Mouse (Mus musculus) erythroblast, embryonic 14.5 days (primary cell): Measurements from ENCODE around the gene Eif2b5. TPM values are rescaled to one million over a fixed set of nuclear protein-coding genes. Genes with fewer than 3 reads are reported as not detected.

Experiments used
- H3K27me3 ChIP-seq: 2 replicates; pipeline ENCODE4 v1.6.1; 2012; ENCODE audit warnings: inconsistent platforms; ENCODE audit not compliant: control insufficient read depth
- H3K36me3 ChIP-seq: 2 replicates; pipeline ENCODE4 v1.6.1; 2012; ENCODE audit warnings: mild to moderate bottlenecking, inconsistent platforms; ENCODE audit not compliant: control insufficient read depth
- H3K4me1 ChIP-seq: 2 replicates; pipeline ENCODE4 v1.6.1; 2012; ENCODE audit warnings: inconsistent platforms; ENCODE audit not compliant: control insufficient read depth
- H3K4me3 ChIP-seq: replicated peaks from 2 replicates; pipeline ENCODE3; 2012; ENCODE audit warnings: moderate library complexity, mild to moderate bottlenecking, inconsistent platforms
- H3K9me3 ChIP-seq: 2 replicates; pipeline ENCODE4 v1.6.1; 2012; ENCODE audit warnings: low read length, inconsistent platforms, mixed read lengths; ENCODE audit not compliant: control insufficient read depth
- GATA1 ChIP-seq: IDR thresholded peaks from 2 replicates; pipeline ENCODE4 v1.6.1; 2012; ENCODE audit warnings: low read length, inconsistent platforms, mixed read lengths
- TAL1 ChIP-seq: IDR thresholded peaks from 3 replicates; pipeline ENCODE4 v1.6.1; 2012; ENCODE audit warnings: low read length, inconsistent platforms, mixed read lengths
- polyA plus RNA-seq: library from polyadenylated mRNA; stranded (reverse); fragments of >175 nt; gene quantifications from 2 replicates; pipeline ENCODE4 v1.2.3, GENCODE M21; 2012

Gene Eif2b5
- polyA plus RNA-seq, 1 experiment, result 0.70 TPM

DNA sequence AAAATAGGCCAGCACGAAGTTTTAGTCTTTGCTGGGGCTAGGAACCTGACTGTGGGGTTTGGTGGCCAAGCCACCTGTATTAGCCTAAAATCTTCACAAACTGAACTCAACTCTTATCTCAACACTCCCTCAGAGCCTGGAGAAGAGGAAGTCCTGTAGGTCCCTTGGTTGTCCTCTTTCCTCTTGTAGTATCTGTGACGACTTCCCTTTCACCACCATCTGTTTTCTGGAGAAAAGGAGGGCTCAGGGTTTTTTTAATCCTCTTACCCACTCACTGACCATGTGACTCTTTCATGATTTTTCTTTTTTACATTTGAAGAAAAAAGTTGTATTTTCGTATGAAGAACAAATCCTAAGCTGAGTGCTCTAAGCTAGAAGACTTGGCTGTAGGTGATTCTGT is 41.0 kb downstream of the Eif2b5 start:
- peaks cover 43% of the 10 kb centered on the region for H3K4me1 ChIP-seq
- H3K4me3 ChIP-seq, result no peak overlapping the region
- H3K36me3 ChIP-seq, result peaks cover 78% of the 10 kb centered on the region
- H3K9me3 ChIP-seq, result peaks cover 5% of the 10 kb centered on the region
- no peaks in the 10 kb centered on the region for H3K27me3 ChIP-seq
- TF ChIP-seq GATA1 (no peak), TAL1 (no peak)

- Histone ChIP-seq H3K4me1 (peaks cover 39% of the 10 kb centered on the region), H3K9me3 (peaks cover 5% of the 10 kb centered on the region), H3K36me3 (peaks cover 86% of the 10 kb centered on the region), H3K4me3 (no peak overlapping the region), H3K27me3 (no peaks in the 10 kb centered on the region)
- no peak for TF ChIP-seq GATA1
- TF ChIP-seq TAL1, result no peak
Measured at GRCm38 (mm10) chr16:20540438-20540837, 41.8 kb downstream of the Eif2b5 start.

DNA sequence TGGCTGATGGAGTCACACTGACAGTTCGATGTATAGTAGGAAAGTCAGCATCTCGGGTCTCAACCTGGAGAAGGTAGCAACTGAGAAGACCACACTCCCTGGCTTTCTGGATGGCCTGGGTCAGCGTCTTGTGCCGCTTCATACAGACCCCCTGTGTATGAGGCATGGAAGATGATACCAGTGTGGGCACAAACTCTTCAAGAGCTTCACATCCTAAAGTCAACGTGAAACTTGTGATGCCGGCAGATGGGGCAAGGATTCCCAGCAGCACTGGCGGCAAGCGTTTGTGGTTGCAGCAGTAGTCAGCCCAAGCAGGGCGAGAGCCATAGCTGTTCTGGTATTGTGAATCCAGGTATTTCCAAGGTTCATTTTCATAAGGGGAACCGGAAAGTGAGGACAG is 47.1 kb downstream of the Eif2b5 start:
- H3K4me3 ChIP-seq, result no peak overlapping the region
- no peaks in the 10 kb centered on the region for H3K27me3 ChIP-seq
- peaks cover 73% of the 10 kb centered on the region for H3K36me3 ChIP-seq

DNA sequence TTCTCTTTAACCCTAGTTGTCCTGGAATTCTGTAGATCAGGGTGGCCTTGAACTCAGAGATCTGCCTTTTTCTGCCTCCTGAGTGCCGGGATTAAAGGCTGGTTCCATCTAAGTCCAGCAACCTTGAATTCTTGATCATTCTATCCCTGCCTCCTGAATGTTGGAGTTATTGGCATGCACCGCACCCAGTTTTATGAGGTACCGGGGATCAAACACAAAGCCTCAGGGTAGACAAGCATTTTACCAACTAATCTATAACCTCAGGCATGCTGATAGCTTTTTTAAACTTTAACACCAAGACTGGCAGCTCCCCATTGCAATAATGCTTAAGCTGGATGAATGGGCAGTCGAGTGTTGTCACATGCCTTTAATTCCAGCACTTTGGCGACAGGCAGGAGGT is 48.8 kb downstream of the Eif2b5 start:
- TF ChIP-seq TAL1 (no peak), GATA1 (no peak)
- Histone ChIP-seq H3K27me3 (no peaks in the 10 kb centered on the region), H3K36me3 (peaks cover 73% of the 10 kb centered on the region), H3K4me1 (peaks cover 35% of the 10 kb centered on the region), H3K4me3 (peak overlapping the region; percentile 75), H3K9me3 (peaks cover 5% of the 10 kb centered on the region)

More for the DNA sequence above, 47.1 kb downstream of the Eif2b5 start:
- Histone ChIP-seq H3K9me3 (peaks cover 5% of the 10 kb centered on the region), H3K4me1 (peaks cover 35% of the 10 kb centered on the region)
- TF ChIP-seq GATA1 (no peak), TAL1 (no peak)

DNA sequence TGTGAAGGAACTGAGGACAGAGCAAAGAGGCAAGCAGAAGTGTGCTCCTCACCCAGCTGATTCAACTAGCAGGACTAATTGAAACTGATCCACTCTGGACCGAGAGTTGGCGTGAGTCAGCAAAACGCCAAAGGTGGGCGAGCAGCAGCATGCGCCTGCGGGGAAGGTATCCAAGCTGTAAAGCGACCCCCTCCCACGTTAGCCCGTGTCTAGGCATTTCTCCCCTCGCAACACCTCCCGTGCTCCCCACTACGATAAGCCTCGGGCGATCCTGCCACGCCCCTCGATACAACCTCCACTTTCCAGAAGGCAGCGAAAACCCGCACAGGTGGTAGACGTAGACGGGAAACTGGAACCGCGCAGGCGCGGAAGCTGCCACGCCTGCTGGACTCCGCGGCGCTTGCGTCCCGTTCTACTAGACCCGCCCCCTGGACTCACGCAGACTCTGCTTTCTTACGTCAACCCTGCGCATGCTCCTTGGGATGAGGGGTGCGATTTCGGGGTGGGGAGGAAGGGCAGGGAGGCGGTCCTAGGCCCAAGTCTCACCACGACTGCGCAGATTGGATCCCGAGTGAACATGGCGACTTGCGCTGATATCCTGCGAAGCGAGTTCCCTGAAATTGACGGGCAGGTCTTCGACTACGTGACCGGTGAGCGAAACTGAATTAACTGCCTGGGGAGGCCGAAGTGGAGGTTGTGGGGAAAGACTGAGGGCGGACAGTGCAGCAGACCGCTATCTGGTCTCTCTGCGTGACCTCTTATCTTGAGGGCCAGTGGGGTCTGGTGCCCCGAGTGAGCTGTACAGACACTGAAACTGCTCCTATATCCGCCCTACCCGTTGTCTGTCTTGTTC is 49.7 kb downstream of the Eif2b5 start, which contains the start of gene Abcf3:
Abcf3 (plus strand) TSS at position 482 of the 853 bp plus-strand sequence.
- Histone ChIP-seq H3K4me3 (peak within 1 kb of the TSS; percentile 75), H3K9me3 (peaks cover 4% of the 10 kb centered on the region), H3K27me3 (no peaks in the 10 kb centered on the region), H3K4me1 (peaks cover 35% of the 10 kb centered on the region), H3K36me3 (peaks cover 73% of the 10 kb centered on the region)
- no peak for TF ChIP-seq GATA1
- TF ChIP-seq TAL1, result no peak

DNA sequence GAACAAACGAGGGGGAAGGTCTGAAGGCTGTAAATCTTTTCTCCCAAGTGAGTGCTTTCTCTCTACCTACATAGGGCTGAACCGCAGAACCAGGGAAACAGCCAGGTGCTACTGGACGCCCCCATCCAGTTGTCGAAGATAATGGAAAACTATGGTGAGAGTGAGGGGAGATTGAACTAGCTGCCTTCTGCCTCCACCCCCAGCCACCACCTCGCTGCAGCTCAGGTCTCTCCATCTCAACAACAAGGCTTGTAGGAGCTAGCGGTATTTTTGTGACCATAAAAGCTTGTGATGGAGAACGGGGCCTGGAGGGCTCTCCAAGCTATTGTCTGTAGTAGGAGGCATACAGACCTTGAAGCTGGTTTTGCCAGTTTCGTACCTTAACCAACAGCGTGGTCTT is 50.5 kb downstream of the Eif2b5 start:
- Histone ChIP-seq H3K36me3 (peaks cover 74% of the 10 kb centered on the region), H3K4me1 (peaks cover 35% of the 10 kb centered on the region)

DNA sequence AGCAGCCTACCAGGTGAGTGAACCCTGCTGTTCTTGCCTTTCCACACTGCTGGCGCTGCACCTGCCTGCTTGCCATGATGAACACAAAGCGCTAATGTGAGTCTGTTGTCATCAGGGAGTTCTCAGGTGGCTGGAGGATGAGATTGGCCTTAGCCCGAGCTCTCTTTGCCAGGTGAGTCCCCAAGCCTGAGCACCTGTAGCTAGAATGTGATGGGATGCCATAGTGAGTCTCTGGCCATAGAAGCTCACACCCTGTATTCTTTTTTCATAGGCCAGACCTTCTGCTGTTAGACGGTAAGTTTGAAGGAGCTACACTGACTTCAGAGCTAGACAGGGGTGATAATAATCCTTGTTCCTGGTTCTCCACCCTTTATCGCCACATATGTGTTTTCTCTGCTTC is 53.1 kb downstream of the Eif2b5 start:
- Histone ChIP-seq H3K27me3 (no peaks in the 10 kb centered on the region), H3K9me3 (no peaks in the 10 kb centered on the region), H3K36me3 (peaks cover 71% of the 10 kb centered on the region), H3K4me1 (peaks cover 30% of the 10 kb centered on the region), H3K4me3 (no peak overlapping the region)
- no peak for TF ChIP-seq GATA1
- TF ChIP-seq TAL1, result no peak

More for the DNA sequence above, 50.5 kb downstream of the Eif2b5 start:
- no peak for TF ChIP-seq TAL1
- no peak for TF ChIP-seq GATA1
- Histone ChIP-seq H3K4me3 (peak overlapping the region; percentile 75), H3K9me3 (no peaks in the 10 kb centered on the region), H3K27me3 (no peaks in the 10 kb centered on the region)

DNA sequence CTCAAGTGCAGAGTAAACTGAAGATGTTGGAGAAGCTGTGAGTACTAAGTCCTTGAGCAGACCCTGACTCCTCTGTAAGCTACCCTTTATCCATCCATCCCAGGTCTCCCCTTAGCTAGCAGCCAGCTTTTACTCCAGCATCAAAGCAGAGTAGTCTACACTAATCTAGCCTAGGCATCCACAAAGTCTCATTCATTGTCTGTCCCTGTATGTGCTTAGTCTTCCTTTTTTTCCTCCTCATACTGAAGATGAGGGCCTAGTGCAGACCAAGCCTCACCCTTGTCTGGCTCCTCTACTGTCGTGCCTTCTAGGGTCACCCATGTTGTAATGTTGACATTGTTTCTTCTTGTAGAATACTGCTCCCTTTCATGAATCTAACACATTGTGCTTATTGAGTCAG is 54.0 kb downstream of the Eif2b5 start:
- H3K27me3 ChIP-seq, result no peaks in the 10 kb centered on the region
- no peak for TF ChIP-seq GATA1
- no peak for TF ChIP-seq TAL1
- H3K4me1 ChIP-seq, result peaks cover 24% of the 10 kb centered on the region
- peaks cover 72% of the 10 kb centered on the region for H3K36me3 ChIP-seq
- no peak overlapping the region for H3K4me3 ChIP-seq
- no peaks in the 10 kb centered on the region for H3K9me3 ChIP-seq

- H3K9me3 ChIP-seq, result no peaks in the 10 kb centered on the region
- no peaks in the 10 kb centered on the region for H3K27me3 ChIP-seq
- H3K4me3 ChIP-seq, result no peak overlapping the region
- TF ChIP-seq TAL1, result no peak
- no peak for TF ChIP-seq GATA1
- peaks cover 4% of the 10 kb centered on the region for H3K4me1 ChIP-seq
- H3K36me3 ChIP-seq, result peaks cover 88% of the 10 kb centered on the region
Measured at GRCm38 (mm10) chr16:20555000-20555399, 56.4 kb downstream of the Eif2b5 start.

DNA sequence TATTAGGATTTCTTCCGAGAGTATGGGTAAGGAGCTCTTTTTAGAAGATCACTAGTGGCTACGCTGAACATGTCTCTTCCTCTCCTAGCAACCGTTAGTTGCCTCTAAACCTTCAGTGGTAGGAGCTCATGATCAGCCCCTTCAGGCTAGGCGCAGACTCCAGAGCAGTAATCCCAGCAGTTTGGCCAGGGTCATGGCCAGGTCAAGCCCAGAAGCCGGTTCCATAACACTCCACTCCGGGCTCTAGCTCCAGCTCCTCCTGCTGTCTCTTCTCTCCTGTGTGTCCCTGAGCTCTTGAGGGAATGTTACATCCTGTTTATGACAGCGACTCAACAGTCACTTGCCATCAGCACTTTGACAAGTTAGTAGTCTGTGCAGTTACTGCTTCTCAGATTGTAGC is 58.8 kb downstream of the Eif2b5 start:
- Histone ChIP-seq H3K27me3 (no peaks in the 10 kb centered on the region), H3K9me3 (no peaks in the 10 kb centered on the region), H3K4me3 (no peak overlapping the region), H3K4me1 (no peaks in the 10 kb centered on the region), H3K36me3 (peaks cover 90% of the 10 kb centered on the region)
- TF ChIP-seq GATA1, result no peak
- no peak for TF ChIP-seq TAL1

Other genes with a start within 250 kb of the Eif2b5 start
- 8.2 and 12.1 TPM in 2 replicates for gene Parl, start 196.4 kb upstream of the Eif2b5 start, polyA plus RNA-seq
- gene Cyp2ab1, start 173.4 kb upstream of the Eif2b5 start, polyA plus RNA-seq, result not detected in 2 replicates
- gene Abcc5, start 72.4 kb upstream of the Eif2b5 start, polyA plus RNA-seq, result 0.28 and 0.32 TPM in 2 replicates
- 1.4 TPM in 2 replicates for gene Dvl3, start 18.2 kb downstream of the Eif2b5 start, polyA plus RNA-seq
- gene Ap2m1, start 36.7 kb downstream of the Eif2b5 start, polyA plus RNA-seq, result 16.9 TPM in 2 replicates
- 0.73 and 2.6 TPM in 2 replicates for gene Abcf3, start 49.8 kb downstream of the Eif2b5 start, polyA plus RNA-seq
- gene Vwa5b2, start 90.7 kb downstream of the Eif2b5 start, polyA plus RNA-seq, result 0.06 and 0.10 TPM in 2 replicates
- gene Eef1akmt4, start 112.8 kb downstream of the Eif2b5 start, polyA plus RNA-seq, result 0.24 and 0.43 TPM in 2 replicates
- gene Gm49333, start 112.8 kb downstream of the Eif2b5 start, polyA plus RNA-seq, result not detected in 2 replicates
- gene Alg3, start 112.9 kb downstream of the Eif2b5 start, polyA plus RNA-seq, result 1.2 and 1.4 TPM in 2 replicates
- not detected in 2 replicates for gene Camk2n2, start 122.5 kb downstream of the Eif2b5 start, polyA plus RNA-seq
- not detected in 2 replicates for gene Ece2, start 131.0 kb downstream of the Eif2b5 start, polyA plus RNA-seq
- gene Psmd2, start 152.8 kb downstream of the Eif2b5 start, polyA plus RNA-seq, result 19.6 and 22.4 TPM in 2 replicates
- 37.6 and 54.8 TPM in 2 replicates for gene Eif4g1, start 169.5 kb downstream of the Eif2b5 start, polyA plus RNA-seq
- 0.26 and 0.29 TPM in 2 replicates for gene Fam131a, start 194.4 kb downstream of the Eif2b5 start, polyA plus RNA-seq
- gene Polr2h, start 218.8 kb downstream of the Eif2b5 start, polyA plus RNA-seq, result 0.25 TPM in 1 of 2 replicates, not detected in the other
- gene Clcn2, start 218.9 kb downstream of the Eif2b5 start, polyA plus RNA-seq, result 1.8 and 3.3 TPM in 2 replicates
- not detected in 2 replicates for gene Chrd, start 234.3 kb downstream of the Eif2b5 start, polyA plus RNA-seq
- gene Thpo, start 235.7 kb downstream of the Eif2b5 start, polyA plus RNA-seq, result not detected in 2 replicates